Mouse (Mus musculus) layer of hippocampus, adult 9-11 months (tissue): Measurements from ENCODE around the gene Hacd3.
A peak's percentile ranks its signal among the peaks of the same experiment; 100 is the strongest.
"Not testable (repeated sequence)": the region's sequence is repeated elsewhere in the genome, so short reads cannot be mapped to it uniquely, and the experiment has no call there.

Source experiments
- DNase-seq: peaks from one replicate; pipeline ENCODE4 v3.0.0; 2022

Gene Hacd3

GRCm38 (mm10) chr9:65020991-65021886, at the start of gene Hacd3:
Gene Hacd3, minus strand, starts transcription at chr9:65021693.
- peak; percentile 89 for DNase-seq

- DNase-seq: no peak
Measured at GRCm38 (mm10) chr9:65070587-65070986, 49.1 kb upstream of the Hacd3 start.

- DNase-seq: no peak
Measured at GRCm38 (mm10) chr9:65064251-65064650, 42.8 kb upstream of the Hacd3 start.

- DNase-seq: no peak
Measured at GRCm38 (mm10) chr9:65050981-65051380, 29.5 kb upstream of the Hacd3 start.

GRCm38 (mm10) chr9:65049422-65049821, 27.9 kb upstream of the Hacd3 start:
- DNase-seq: no peak

- DNase-seq: no peak
Measured at GRCm38 (mm10) chr9:65046993-65047392, 25.5 kb upstream of the Hacd3 start.

- DNase-seq: no peak
Measured at GRCm38 (mm10) chr9:65041430-65041829, 19.9 kb upstream of the Hacd3 start.

GRCm38 (mm10) chr9:65036861-65037260, 15.4 kb upstream of the Hacd3 start:
- DNase-seq: no peak

GRCm38 (mm10) chr9:65036456-65036855, 15.0 kb upstream of the Hacd3 start:
- DNase-seq: no peak

GRCm38 (mm10) chr9:65032269-65033108, 11.0 kb upstream of the Hacd3 start, which contains the start of gene Dpp8:
Gene Dpp8, plus strand, starts transcription at chr9:65032414.
- DNase-seq: peak; percentile 94

- DNase-seq: no peak
Measured at GRCm38 (mm10) chr9:65031894-65032268, 10.4 kb upstream of the Hacd3 start.

- DNase-seq: not testable (repeated sequence)
Measured at GRCm38 (mm10) chr9:65031355-65031754, 9.9 kb upstream of the Hacd3 start.

GRCm38 (mm10) chr9:65028313-65028712, 6.8 kb upstream of the Hacd3 start:
- DNase-seq: no peak

GRCm38 (mm10) chr9:65027241-65027640, 5.7 kb upstream of the Hacd3 start:
- no peak for DNase-seq

- no peak for DNase-seq
Measured at GRCm38 (mm10) chr9:65023447-65023846, 2.0 kb upstream of the Hacd3 start.

- DNase-seq: no peak
Measured at GRCm38 (mm10) chr9:65022580-65023135, 1.2 kb upstream of the Hacd3 start.

- DNase-seq: no peak
Measured at GRCm38 (mm10) chr9:65021887-65022579, 540 bp upstream of the Hacd3 start.

GRCm38 (mm10) chr9:65020128-65020527, 1.4 kb downstream of the Hacd3 start:
- no peak for DNase-seq

- DNase-seq: no peak
Measured at GRCm38 (mm10) chr9:65019146-65019545, 2.3 kb downstream of the Hacd3 start.

GRCm38 (mm10) chr9:65018588-65019121, 2.8 kb downstream of the Hacd3 start:
- no peak for DNase-seq

- no peak for DNase-seq
Measured at GRCm38 (mm10) chr9:65017896-65018295, 3.6 kb downstream of the Hacd3 start.
